In the genomic region with DNA sequence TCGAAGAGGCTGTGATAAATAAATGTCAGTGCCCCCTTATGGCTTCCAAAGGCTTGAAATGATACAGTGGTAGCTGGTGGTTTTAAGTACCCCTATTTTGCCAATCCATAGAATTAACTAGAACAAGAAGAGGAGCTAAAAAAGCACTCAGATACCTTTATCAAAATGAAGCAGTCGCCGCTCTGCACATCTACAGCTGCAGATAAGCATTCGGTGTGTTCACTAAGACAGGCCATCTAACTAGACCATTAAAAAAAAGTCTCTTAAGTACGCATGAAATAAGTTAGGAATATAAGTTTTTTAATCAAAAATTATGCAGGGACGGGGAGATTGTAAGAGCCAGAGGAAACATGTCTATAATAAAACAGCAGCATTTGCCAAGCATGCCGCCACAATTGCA, we compare ENCODE assay signal across 18 mouse cellular contexts.
"Had no signal": no experiment of that assay in that cellular context is flagged by ENCODE, and none has a peak within 500 bp of the region (broad histone marks: within the 10 kb centered on the region; RNA-seq: fewer than 3 reads in every experiment).

No protein-coding gene starts in this region.

- H3K9me3 ChIP-seq: limb, embryonic 12.5 days; limb, embryonic 15.5 days; midbrain, embryonic 12.5 days; midbrain, embryonic 15.5 days; neural tube, embryonic 12.5 days; neural tube, embryonic 15.5 days; stomach, embryonic 15.5 days had no signal

- ATAC-seq: intestine, postnatal 0 days; midbrain, embryonic 15.5 days had no signal

- H3K36me3 ChIP-seq: limb, embryonic 15.5 days; stomach, embryonic 15.5 days had no signal

- DNase-seq: kidney, adult 2 months; kidney, postnatal 25 days; left cerebral cortex, postnatal 4 days; lung, adult 2 months; lung, postnatal 14 days; lung, postnatal 4 days; right cerebral cortex, postnatal 25 days; spleen, adult 18-20 months; thymus, postnatal 25 days had no signal

- H3K27ac ChIP-seq: kidney, postnatal 0 days; limb, embryonic 12.5 days; limb, embryonic 15.5 days; midbrain, embryonic 12.5 days; midbrain, embryonic 15.5 days; neural tube, embryonic 12.5 days; neural tube, embryonic 15.5 days; stomach, embryonic 15.5 days had no signal

- H3K4me2 ChIP-seq: limb, embryonic 12.5 days; limb, embryonic 15.5 days; midbrain, embryonic 12.5 days; midbrain, embryonic 15.5 days; neural tube, embryonic 12.5 days; neural tube, embryonic 15.5 days; stomach, embryonic 15.5 days had no signal

- H3K4me3 ChIP-seq: limb, embryonic 12.5 days; limb, embryonic 15.5 days; midbrain, embryonic 12.5 days; midbrain, embryonic 15.5 days; neural tube, embryonic 12.5 days; neural tube, embryonic 15.5 days; stomach, embryonic 15.5 days had no signal

- H3K9ac ChIP-seq: limb, embryonic 12.5 days; limb, embryonic 15.5 days; midbrain, embryonic 12.5 days; midbrain, embryonic 15.5 days; neural tube, embryonic 12.5 days; neural tube, embryonic 15.5 days; stomach, embryonic 15.5 days had no signal
